Mouse (Mus musculus): Measurements from ENCODE around the gene Slc22a17.
"Not testable (repeated sequence)": the region's sequence is repeated elsewhere in the genome, so short reads cannot be mapped to it uniquely, and the experiment has no call there.

The Slc22a17 gene

DNA sequence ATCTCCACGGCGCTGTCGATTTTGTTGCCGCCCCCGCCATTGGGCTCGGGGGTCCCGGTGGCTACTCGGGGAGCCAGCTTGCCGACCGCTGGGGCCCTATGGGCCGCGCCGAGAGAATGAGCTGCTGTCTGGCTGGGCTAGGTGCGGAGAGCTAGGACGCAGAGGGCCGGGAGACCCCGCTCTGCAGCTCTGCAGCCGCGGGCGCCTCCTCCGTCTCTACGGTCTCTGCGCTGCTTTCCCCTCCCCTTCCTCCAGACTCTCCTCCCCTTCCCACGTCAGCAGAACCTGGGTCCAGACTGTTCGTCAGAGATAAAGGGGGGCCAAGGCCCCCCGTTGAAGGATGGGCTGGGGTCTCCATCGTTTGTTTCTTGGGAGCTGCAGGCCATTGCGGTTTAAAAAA lies at the start of gene Slc22a17:
Gene Slc22a17, minus strand, starts transcription at position 247 of the 400 bp plus-strand sequence.
- peak in 1 of 2 experiments; percentile 69 for DNase-seq (ENCODE audit: low spot score in 2 of 2)

GRCm38 (mm10) chr14:54962714-54963113 lies 49.8 kb upstream of the Slc22a17 start:
- DNase-seq (ENCODE audit: low spot score in 2 of 2) = no peak

GRCm38 (mm10) chr14:54961487-54961886 lies 48.6 kb upstream of the Slc22a17 start:
- DNase-seq (ENCODE audit: low spot score in 2 of 2) = no peak

DNA sequence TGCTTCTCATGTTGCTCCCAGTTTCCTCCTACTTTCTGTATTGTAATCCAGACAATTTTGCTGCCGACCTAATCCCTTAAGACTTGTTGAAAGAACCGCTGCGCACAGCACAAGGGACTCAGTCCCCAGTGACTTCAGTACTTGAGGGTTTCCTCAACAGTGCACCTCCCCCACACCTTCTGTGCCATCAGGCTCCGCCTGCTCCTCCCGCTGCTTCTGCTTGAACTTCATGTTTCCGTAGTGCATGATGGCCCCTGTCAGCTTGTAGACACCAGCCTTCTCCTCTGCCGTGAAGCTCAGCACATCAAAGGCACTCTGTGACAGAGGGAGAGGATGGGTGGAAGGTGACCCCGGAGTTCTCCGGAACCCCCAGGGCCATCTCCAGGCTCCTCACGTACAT lies 47.8 kb upstream of the Slc22a17 start:
- DNase-seq (ENCODE audit: low spot score in 2 of 2) = no peak

GRCm38 (mm10) chr14:54959853-54960613 lies 47.1 kb upstream of the Slc22a17 start:
- DNase-seq (ENCODE audit: low spot score in 2 of 2) = not testable (repeated sequence)

GRCm38 (mm10) chr14:54959197-54959596 lies 46.3 kb upstream of the Slc22a17 start:
- no peak for DNase-seq (ENCODE audit: low spot score in 2 of 2)

DNA sequence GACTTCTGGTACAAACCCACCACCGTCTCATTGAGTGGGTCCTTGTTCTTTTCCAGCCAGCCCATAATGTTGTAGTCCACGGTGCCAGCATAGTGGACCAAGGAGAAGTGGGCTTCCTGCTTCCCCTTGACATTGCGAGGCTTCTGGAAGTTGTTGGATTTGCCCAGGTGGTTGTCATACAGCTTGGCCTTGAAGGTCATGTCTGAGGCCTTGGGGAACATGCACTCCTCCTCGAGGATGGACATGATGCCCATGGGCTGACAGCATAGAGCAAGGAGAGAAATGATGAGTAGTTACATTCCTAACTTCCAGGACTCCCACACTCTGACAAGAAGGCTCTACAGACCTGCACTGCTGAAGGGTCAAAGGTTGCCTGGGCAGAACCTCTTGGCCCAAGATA lies 45.6 kb upstream of the Slc22a17 start:
- DNase-seq (ENCODE audit: low spot score in 2 of 2) = no peak

- DNase-seq (ENCODE audit: low spot score in 2 of 2) = no peak
These were observed 43.6 kb upstream of the Slc22a17 start for GRCm38 (mm10) chr14:54956533-54956932.

- DNase-seq (ENCODE audit: low spot score in 2 of 2) = no peak
These were observed 42.5 kb upstream of the Slc22a17 start for GRCm38 (mm10) chr14:54955481-54955880.

GRCm38 (mm10) chr14:54954474-54954873 lies 41.5 kb upstream of the Slc22a17 start:
- no peak for DNase-seq (ENCODE audit: low spot score in 2 of 2)

GRCm38 (mm10) chr14:54953664-54954206 lies 40.8 kb upstream of the Slc22a17 start:
- no peak for DNase-seq (ENCODE audit: low spot score in 2 of 2)

DNA sequence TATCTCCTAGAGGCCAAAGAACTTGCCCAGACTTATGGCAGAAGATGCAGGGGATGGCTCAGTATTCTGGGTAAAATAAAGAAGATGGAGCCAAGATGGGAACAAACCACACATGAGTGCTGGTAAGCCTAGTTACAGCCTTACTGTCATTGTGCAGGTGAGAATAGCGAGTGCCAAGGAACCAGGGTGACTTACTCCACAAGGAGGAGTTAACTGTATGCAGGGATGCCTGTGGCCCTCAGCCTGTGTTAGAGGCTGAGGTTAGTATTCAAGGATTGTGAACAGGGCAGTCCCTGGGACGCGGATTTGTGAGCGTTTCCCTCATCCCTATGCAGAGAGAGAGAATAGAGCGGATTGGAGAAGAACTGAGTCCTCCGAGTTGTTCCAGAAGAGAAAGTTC lies 38.7 kb upstream of the Slc22a17 start:
- no peak for DNase-seq (ENCODE audit: low spot score in 2 of 2)

GRCm38 (mm10) chr14:54950493-54950892 lies 37.6 kb upstream of the Slc22a17 start:
- no peak for DNase-seq (ENCODE audit: low spot score in 2 of 2)

GRCm38 (mm10) chr14:54948781-54949180 lies 35.8 kb upstream of the Slc22a17 start:
- no peak for DNase-seq (ENCODE audit: low spot score in 2 of 2)

GRCm38 (mm10) chr14:54947008-54947407 lies 34.1 kb upstream of the Slc22a17 start:
- DNase-seq (ENCODE audit: low spot score in 2 of 2) = not testable (repeated sequence)

- DNase-seq (ENCODE audit: low spot score in 2 of 2) = no peak
These were observed 33.2 kb upstream of the Slc22a17 start for GRCm38 (mm10) chr14:54945975-54946704.

DNA sequence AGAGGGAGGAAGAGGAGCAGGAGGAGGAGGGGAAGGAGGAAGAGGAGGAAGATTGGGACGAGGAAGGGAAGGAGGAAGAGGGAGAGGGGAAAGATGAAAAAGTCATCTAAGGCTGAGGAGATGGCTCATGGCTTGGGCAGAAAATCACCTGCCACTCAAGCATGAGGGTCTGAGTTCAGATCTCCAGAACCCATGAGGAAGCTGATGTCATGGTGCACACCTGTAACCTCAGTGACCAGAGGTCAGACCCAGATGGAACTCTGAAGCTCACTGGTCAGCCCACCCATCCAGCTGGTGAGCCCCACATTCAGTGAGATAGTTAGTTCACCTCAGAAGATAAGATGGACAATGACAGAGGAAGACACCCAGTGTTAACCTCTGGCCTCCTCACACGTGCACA lies 32.0 kb upstream of the Slc22a17 start:
- DNase-seq (ENCODE audit: low spot score in 2 of 2) = no peak

DNA sequence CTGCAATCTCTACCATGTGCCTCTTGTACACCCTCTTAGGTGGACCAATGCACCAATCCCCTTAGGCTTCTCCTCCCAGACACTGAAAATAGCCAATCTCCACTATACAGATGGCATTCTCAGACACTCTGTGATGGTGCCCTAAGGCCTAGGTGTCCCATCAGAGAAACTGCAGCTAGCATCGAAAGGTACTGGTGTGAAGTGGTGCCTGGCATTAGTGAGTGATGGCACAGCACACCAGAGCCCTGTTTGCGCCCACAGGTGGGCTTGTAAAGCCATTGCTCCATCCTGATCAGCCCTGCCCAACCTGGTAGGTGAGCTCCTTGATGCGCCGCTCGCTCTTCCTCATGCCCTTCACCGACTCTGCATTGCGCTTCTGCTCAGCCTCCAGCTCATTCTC lies 31.0 kb upstream of the Slc22a17 start:
- DNase-seq (ENCODE audit: low spot score in 2 of 2) = no peak

- no peak for DNase-seq (ENCODE audit: low spot score in 2 of 2)
These were observed 29.5 kb upstream of the Slc22a17 start for GRCm38 (mm10) chr14:54942479-54942878.

GRCm38 (mm10) chr14:54941024-54941978 lies 28.4 kb upstream of the Slc22a17 start:
- no peak for DNase-seq (ENCODE audit: low spot score in 2 of 2)

DNA sequence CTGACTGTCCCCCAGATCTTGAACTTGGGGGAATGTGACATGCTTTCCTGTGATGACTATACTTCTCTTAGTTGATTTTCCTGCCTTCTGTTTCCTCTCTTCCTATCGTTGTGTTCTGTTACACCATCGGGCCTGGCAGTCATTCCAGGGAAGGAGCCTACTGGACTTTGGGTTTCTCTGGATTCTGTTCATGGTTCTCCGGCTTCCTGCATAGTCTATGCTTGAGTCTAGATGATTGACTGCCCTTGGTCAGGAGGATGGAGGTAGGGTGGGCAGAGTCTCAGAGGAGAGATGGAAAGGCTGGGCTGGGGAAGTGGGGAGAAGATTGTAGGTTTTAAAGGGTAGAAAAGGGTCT lies 27.2 kb upstream of the Slc22a17 start:
- DNase-seq (ENCODE audit: low spot score in 2 of 2) = no peak
